Mouse (Mus musculus) stomach, embryonic 14.5 days (tissue): ENCODE data around the gene Ntn1. TPM values are rescaled to one million over a fixed set of nuclear protein-coding genes. Genes with fewer than 3 reads are reported as not detected.

Experiments
- ATAC-seq: fragments of 200-750 bp; cut with Nextera tagmentation; 2 replicates; pipeline ENCODE4 v1.8.0; 2017; ENCODE audit warnings: low read depth, moderate TSS enrichment; ENCODE audit not compliant: insufficient number of reproducible peaks, insufficient read depth, low FRiP score
- H3K27ac ChIP-seq: fragments of 300-500 bp; sonication (generic); 2 replicates; pipeline ENCODE4 v1.5.1; 2014; ENCODE audit warnings: mild to moderate bottlenecking, low read length, moderate library complexity, mixed read lengths
- H3K27me3 ChIP-seq: fragments of 300-500 bp; sonication (generic); 2 replicates; pipeline ENCODE4 v1.6.1; 2014; ENCODE audit warnings: low read length, control low read depth, mixed read lengths; ENCODE audit not compliant: control insufficient read depth, insufficient read depth
- H3K36me3 ChIP-seq: fragments of 300-500 bp; sonication (generic); 2 replicates; pipeline ENCODE4 v1.6.1; 2014; ENCODE audit warnings: mild to moderate bottlenecking, control low read depth, low read length, moderate library complexity, mixed read lengths; ENCODE audit not compliant: control insufficient read depth, insufficient read depth
- H3K4me1 ChIP-seq: fragments of 300-500 bp; sonication (generic); 2 replicates; pipeline ENCODE4 v1.6.1; 2014; ENCODE audit warnings: low read length, control low read depth, mixed read lengths; ENCODE audit not compliant: control insufficient read depth, insufficient read depth
- H3K4me2 ChIP-seq: fragments of 300-500 bp; sonication (generic); replicated peaks from 2 replicates; pipeline ENCODE4 v1.6.1; 2014; ENCODE audit warnings: low read depth, low read length, control low read depth
- H3K4me3 ChIP-seq: fragments of 300-500 bp; sonication (generic); 2 replicates; pipeline ENCODE4 v1.5.1; 2014; ENCODE audit warnings: low read depth, low read length, control low read depth
- H3K9ac ChIP-seq: fragments of 300-500 bp; sonication (generic); replicated peaks from 2 replicates; pipeline ENCODE4 v1.6.1; 2014; ENCODE audit warnings: low read depth, mild to moderate bottlenecking, control low read depth, low read length, moderate library complexity, mixed read lengths
- H3K9me3 ChIP-seq: fragments of 300-500 bp; sonication (generic); 2 replicates; pipeline ENCODE4 v1.6.1; 2016; ENCODE audit warnings: low read depth, low read length, control low read depth; ENCODE audit not compliant: control insufficient read depth
- WGBS: fragments of 180-500 bp; shearing (Covaris S2); extraction: QIAGEN DNeasy Blood & Tissue Kit; methylation state at CpG from one replicate; pipeline ENCODE4 v1.1.7; 2014; 5-methylcytosine and 5-hydroxymethylcytosine counted together
- microRNA-seq: library from miRNA; unstranded; fragments of <30 nt; microRNA quantifications from one replicate; pipeline ENCODE4, GENCODE M21; 2016
- polyA plus RNA-seq: library from polyadenylated mRNA; unstranded; fragments of >200 nt; fragmentation: Nextera tagmentation; extraction: Ambion mirVana; gene quantifications from 2 replicates; pipeline ENCODE4 v1.2.1, GENCODE M21; 2014

Ntn1 gene
- polyA plus RNA-seq, 1 experiment from 2014 or later = 8.7 TPM

DNA sequence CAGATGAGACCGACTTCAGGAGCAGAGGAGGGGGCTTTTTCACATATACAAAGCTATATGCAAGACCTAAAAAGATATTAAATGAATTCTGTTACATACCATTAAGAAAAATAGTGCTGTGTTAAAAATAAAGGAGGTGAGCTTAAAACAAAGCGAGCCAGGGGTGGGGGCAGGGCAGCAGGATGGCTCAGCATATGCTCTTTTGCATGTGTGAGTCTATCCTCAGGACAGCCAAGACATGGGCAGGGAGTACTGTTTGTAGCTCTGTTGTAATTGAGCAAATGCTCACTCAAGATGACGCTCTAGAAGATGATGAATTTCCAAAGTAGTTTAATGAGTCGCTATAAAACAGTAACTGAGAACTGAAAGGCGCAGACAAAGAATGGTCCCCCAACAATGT, 236.2 kb downstream of the Ntn1 start:
- H3K9ac ChIP-seq = no peak overlapping the region
- no peak overlapping the region for H3K4me2 ChIP-seq
- H3K9me3 ChIP-seq = no peaks in the 10 kb centered on the region
- H3K4me3 ChIP-seq = no peak overlapping the region
- WGBS = 84% methylated on average over 5 of the region's 5 CpGs
- H3K4me1 ChIP-seq = no peaks in the 10 kb centered on the region
- ATAC-seq = no peak
- H3K27me3 ChIP-seq = no peaks in the 10 kb centered on the region
- no peaks in the 10 kb centered on the region for H3K36me3 ChIP-seq
- H3K27ac ChIP-seq = no peak overlapping the region

GRCm38 (mm10) chr11:68159867-68160266, 240.8 kb downstream of the Ntn1 start:
- WGBS = 81% methylated on average over 4 of the region's 4 CpGs

More at GRCm38 (mm10) chr11:68159867-68160266, 240.8 kb downstream of the Ntn1 start:
- Histone ChIP-seq H3K9me3 (no peaks in the 10 kb centered on the region), H3K9ac (no peak overlapping the region), H3K4me3 (no peak overlapping the region), H3K4me1 (no peaks in the 10 kb centered on the region), H3K4me2 (no peak overlapping the region), H3K27ac (no peak overlapping the region), H3K36me3 (no peaks in the 10 kb centered on the region), H3K27me3 (no peaks in the 10 kb centered on the region)
- ATAC-seq = no peak

Small RNA genes within 50 kb of the gene (microRNA-seq; reads per million reads assigned to microRNA genes)
- not detected for gene Mir6406

Other genes starting within 250 kb of the Ntn1 start
- 1.1 and 1.3 TPM in 2 replicates for gene Pik3r5, start 31.3 kb upstream of the Ntn1 start, polyA plus RNA-seq
- 4.1 and 4.9 TPM in 2 replicates for gene Pik3r6, start 102.2 kb upstream of the Ntn1 start, polyA plus RNA-seq
- gene Mfsd6l, start 155.4 kb upstream of the Ntn1 start, polyA plus RNA-seq = 1.3 and 1.4 TPM in 2 replicates
- gene Ccdc42, start 186.2 kb upstream of the Ntn1 start, polyA plus RNA-seq = 0.34 TPM in 1 of 2 replicates, not detected in the other